Mouse (Mus musculus) telencephalon, adult 2 months (tissue): Measurements from ENCODE around the gene Nup210l.

Source experiments
- DNase-seq: peaks from one replicate; pipeline ENCODE4 v3.0.0-alpha.2; 2011; ENCODE audit warnings: low read depth, low spot score

Nup210l gene

GRCm38 (mm10) chr3:90103938-90104337, at the start of gene Nup210l:
Nup210l (plus strand) TSS chr3:90104132.
- no peak for DNase-seq

GRCm38 (mm10) chr3:90061549-90061948, 42.4 kb upstream of the Nup210l start:
- no peak for DNase-seq

DNA sequence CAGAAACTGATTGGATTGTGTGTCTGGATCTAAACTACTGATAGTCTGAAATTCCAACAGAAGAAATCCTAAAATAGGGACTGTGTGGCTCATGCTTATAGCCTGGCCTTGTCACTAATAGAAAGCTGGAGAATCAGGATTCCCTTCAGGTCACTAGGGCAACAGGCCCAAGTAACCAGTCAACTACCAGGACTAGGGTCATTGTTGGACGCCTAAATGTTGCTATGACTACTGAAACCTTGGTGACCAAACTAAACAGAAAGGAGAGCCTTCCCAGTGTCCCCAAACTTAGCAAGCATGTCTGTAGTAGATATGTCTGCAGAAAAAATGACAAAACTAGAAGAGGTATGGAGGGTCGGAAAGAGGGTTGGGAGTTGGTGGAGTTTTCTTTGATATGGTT, 41.4 kb upstream of the Nup210l start:
- no peak for DNase-seq

GRCm38 (mm10) chr3:90064383-90064782, 39.5 kb upstream of the Nup210l start:
- DNase-seq: no peak

GRCm38 (mm10) chr3:90065553-90065952, 38.4 kb upstream of the Nup210l start:
- DNase-seq: no peak

DNA sequence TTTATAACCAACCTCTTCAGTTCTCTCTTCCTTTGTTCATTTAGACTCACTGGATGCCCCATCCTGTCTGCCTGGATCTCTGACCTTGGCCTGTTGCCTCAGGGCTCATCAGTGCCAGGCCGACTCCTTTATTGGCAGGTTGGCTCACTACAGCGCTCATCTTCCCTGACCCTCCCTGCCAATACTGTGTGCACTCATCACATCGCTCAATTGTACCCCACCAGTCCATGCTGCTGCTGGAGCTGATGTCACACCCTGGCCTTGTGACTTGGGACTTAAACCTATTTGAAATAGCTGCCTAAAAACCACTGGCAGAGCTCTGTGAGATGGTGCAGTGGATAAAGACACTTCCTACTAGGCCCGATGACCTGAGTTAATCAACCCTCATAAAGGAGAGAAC, 36.1 kb upstream of the Nup210l start:
- no peak for DNase-seq

DNA sequence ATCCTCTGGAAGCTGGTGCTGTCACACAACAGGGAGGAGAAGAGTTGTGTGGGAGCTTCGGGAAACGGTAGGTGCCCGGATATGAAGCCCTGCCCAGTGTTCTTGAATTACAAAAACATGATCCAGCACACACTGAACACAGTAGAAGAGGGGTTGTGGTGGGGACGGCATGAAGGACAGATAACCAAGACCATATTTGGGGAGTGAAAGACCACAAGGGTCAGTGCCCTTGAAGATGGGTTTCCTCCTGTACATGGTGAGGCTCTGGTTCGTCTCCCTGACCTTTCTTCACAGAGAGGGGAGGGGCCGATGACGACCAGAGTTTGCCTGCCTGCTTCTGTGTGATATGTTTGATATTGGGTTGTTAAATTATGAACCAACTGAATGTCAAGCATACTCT, 34.2 kb upstream of the Nup210l start:
- no peak for DNase-seq

- DNase-seq: no peak
These were observed 31.6 kb upstream of the Nup210l start, which contains the start of gene Tpm3 for GRCm38 (mm10) chr3:90072294-90072693. Tpm3 (plus strand) TSS chr3:90072649.

DNA sequence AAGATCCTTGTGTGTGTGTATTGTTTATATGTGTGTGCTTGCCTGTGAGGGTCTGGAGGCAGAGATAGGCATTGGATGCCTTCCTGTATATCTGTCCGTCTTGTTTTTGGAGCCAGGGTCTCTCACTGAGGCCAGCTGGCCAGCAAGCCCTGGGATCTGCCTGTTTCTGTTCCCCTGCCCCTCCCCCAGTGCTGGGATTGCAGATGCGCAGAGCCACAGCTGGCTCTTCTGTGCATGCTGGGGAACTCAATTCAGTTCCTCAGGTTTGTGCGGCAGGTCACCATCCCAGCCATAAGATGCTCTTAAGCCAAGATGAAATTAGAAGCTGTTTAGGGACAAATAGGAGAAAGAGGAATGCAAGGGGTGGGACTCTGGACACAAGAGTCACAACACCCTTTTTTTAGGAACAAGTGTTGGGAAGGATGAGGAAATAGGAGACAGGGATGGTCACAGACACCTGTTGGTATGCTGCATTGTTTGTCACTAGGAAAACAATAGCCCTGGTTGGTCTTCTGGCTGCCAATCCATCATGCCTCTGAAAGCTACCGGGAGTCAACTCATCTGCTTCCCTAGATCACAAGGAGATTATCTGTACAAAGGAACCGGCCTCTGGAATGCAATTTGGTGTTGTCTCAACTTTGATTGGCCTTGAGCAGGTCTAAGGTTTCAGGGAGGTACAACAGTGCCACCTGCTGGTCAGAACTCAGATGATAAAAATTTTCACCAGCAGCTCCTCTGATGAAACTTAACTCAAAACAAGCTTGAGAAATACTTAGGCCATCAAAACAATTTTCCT, 26.8 kb upstream of the Nup210l start:
- no peak for DNase-seq

GRCm38 (mm10) chr3:90078224-90078623, 25.7 kb upstream of the Nup210l start:
- DNase-seq: no peak

DNA sequence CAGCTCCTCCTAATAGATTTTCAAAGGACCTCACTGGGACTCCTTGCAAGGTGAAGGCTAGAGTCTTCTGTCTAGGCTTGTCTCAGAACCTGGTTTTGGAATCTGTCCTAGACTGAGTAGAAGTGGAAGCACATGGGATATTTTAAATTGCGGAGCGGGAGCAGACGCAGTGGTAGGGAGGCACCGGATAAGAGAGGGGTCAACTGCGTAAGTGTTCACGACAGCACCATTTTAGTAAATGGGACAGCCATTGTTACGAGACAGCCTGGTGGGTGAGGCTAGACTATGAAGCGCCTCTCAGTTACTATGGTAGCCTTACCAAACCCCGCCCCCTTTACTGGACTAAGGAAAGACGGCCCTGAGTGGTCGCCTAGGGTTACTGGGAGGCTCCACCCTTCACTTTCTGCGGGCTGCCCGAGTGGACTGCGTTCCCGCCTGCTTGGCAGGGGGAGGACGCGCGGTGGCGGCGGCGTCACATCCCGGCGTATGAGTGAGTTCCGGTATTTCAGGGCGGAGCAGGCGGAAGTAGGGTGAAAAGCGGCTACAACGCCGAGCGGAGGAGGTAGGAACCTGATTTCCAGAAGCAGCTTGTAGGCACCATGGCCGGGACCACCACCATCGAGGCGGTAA, 24.7 kb upstream of the Nup210l start:
- DNase-seq: peak; percentile 92

DNA sequence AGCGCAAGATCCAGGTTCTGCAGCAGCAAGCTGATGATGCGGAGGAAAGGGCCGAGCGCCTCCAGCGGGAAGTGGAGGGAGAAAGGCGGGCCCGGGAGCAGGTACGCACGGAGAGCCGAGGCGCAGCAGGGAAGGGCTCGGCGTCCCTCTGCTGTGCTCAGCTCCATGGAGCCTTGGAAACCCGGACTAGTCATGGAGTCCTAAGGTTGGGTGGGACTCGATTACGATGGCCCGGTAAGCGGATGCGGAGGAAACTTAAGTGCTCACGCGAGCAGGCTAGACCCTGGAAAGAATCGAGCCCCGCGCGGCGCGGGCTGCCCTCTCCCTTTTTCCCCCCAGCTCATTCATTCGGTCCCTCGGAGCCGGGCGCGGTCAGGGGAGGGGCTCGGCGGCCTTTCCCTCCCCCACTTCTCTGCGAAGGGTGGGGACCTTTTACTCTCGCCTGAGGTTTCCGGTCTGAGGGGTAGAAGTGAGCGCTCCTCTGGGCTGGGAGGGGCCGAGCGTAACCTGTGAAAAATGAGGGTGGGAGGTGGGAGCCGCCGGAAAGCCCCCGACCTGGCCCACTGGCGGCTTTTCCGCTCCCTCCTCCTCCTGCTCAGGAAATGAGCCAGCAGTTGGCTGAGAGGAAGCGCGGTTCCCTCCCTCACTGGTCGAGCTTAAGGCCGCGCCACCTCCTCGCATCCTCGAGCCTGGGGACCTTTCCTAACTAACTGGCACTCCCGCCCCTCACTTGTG, 24.0 kb upstream of the Nup210l start:
- no peak for DNase-seq

DNA sequence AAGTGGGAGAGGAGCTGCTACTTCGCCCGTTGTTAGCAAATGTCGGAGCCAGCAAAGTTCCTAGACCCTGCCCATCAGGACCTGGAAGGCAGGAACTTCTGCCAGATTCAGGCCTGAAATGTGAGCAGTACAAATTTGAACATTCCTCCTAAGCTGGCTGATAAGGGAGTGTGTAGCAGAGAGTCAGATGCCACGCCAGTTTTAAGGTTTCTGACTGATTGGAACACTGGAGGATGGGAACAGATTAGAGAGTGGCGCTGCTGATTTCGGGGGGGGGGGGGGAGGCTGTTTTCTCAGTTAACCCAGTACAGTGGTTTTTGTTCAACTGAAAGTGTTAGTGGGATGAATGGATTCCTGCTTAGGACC, 23.5 kb upstream of the Nup210l start:
- DNase-seq: no peak

- DNase-seq: no peak
These were observed 22.3 kb upstream of the Nup210l start for GRCm38 (mm10) chr3:90081365-90082240.

DNA sequence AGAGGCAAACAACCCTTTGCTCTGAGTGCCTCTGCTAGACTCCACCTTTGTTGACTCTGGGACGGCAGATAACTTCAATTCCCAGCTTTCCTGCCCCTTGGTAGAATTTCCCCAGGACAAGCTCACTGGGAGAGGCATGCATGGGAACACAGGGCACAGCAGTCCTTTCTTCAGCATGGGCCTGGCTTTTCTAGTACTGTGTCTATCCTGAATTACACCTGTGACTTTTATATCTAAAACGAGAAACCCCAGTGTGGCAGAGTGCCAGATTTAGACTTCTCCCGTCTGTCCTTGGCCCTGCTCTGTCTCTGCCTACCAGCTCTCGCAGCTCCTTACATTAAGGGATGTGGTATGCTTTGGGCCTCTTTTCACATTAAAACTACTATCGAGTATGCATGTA, 20.9 kb upstream of the Nup210l start:
- no peak for DNase-seq

DNA sequence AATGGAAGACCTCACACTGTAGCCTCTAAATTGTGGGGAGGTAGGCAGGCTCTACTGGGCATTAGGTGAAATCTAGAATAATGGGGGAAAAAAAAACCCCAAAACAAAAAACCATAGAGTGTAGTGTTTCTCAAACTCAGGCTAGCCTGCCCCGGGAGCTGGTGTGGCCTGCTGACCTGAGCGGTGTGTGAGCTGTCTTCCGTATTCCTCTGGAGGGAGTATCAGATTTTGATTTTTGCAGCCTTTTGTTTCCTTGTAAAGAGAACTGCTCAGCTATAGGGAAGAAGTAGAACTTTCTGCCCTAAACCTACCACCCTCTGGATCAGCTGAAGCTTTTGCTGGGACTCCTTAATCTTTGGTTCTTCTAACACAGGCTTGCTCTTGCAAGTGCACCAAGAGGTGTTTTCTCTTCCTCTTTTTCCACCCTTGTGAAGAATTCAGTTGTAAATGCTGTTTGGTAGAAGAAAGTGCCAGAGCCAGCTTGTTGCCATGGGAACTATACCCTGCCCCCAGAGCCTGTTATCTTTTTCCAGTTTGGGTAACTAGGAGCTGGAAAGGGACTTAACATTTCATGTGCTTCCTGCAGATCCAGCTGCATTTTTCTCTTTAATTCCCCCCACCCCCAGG, 20.1 kb upstream of the Nup210l start:
- peak; percentile 82 for DNase-seq

DNA sequence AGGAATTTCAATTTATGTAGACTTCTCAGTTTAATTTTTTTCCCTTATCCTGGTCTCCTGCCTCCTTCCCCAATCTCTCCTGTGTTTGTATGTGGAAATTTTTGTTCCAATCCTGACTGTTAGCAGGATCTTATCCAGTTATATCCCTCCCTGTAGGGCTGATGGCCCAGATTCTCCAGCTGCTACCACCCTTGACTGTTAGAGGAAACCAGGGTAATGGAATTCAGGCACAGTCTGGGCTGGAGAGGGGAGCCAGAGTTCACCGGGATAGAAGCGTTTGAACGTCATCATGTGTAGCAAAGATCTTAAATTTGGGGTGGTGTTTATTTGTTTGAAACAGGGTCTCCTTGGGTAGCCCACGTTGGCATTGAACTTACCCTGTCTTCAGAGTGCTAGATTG, 19.1 kb upstream of the Nup210l start:
- no peak for DNase-seq

DNA sequence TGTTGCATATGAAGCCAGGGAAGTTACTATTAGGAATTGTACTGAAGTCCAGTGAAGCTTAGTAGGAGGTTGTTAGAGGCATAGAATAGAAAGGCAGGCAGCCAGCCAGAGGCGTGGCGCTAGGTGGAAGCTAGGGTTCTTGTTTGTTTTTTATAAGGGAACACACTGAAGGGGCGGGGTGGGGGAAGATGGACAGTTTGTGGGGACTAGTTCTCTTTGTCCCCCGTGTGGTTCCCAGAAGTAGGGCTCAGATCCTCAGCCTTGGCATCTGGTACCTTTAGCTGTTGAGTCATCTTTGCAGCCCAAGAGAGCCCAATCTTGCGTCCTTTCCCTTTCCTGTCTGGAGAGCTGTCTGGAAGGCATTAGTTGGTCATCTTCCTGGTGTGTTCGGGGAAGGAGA, 18.7 kb upstream of the Nup210l start:
- no peak for DNase-seq

- no peak for DNase-seq
These were observed 17.9 kb upstream of the Nup210l start for GRCm38 (mm10) chr3:90086068-90086467.

DNA sequence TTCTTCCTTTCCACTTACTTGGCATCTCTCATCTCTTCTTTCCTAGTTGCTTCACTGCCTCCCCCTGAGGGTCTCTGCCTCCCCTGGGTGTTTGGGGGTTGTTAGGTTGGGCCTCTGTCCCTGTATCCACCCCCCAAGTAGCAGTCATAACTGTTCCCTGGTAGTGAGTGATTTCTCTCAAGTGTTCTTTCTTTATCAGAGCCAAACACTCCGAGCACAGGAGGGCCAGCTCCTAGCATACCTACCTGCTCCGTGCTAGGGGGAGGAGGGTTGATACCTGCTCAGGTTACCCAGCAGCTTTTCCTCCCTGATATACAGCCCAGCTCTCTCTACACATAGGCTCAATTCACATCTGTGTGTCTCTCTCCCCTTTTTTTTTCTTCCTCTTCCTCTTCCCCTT, 15.3 kb upstream of the Nup210l start:
- no peak for DNase-seq

DNA sequence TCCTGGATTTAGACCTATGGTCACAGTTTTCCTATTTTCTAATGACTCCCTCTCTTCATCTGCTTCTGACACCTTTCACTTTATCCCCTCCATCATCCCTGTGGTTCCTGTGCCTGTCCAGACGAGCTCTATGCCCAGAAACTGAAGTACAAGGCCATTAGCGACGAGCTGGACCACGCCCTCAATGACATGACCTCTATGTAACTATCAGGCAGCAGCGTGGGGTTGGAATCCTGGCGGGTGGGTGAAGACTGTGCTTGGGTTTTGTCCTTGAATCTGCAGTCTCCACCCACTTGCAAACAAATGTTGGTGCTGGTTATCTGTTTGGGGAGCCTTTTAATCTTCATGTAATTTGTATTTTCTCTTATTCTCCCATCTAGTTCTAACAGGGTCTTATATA, 13.0 kb upstream of the Nup210l start:
- DNase-seq: no peak
